Mouse (Mus musculus) monocyte, adult 5-6 weeks (primary cell): ENCODE measurements around the gene Rhot2. TPM values are rescaled to one million over a fixed set of nuclear protein-coding genes. Genes with fewer than 3 reads are reported as not detected.

ENCODE experiments used
- ATAC-seq: fragments of 153-309, 156-312 bp; replicated peaks from 2 replicates; pipeline ENCODE4 v1.8.0; 2017; ENCODE audit warnings: mild to moderate bottlenecking; ENCODE audit not compliant: low TSS enrichment, insufficient number of reproducible peaks, severe bottlenecking, poor library complexity, low FRiP score
- total RNA-seq: library from RNA; stranded (forward); fragments of 200-1000, 200-491, 200-594 nt; gene quantifications from 3 replicates; pipeline ENCODE4 v1.2.3, GENCODE M21; 2017

Gene Rhot2
- total RNA-seq: 17.6 to 38.7 TPM (median 34.3 TPM) in 3 replicates

GRCm38 (mm10) chr17:25844396-25844901 lies at the start of gene Rhot2:
Rhot2 (minus strand) TSS chr17:25844851.
- ATAC-seq: peak; percentile 88

- ATAC-seq: peak; percentile 90
Measured at GRCm38 (mm10) chr17:25893975-25894617, 49.4 kb upstream of the Rhot2 start.

DNA sequence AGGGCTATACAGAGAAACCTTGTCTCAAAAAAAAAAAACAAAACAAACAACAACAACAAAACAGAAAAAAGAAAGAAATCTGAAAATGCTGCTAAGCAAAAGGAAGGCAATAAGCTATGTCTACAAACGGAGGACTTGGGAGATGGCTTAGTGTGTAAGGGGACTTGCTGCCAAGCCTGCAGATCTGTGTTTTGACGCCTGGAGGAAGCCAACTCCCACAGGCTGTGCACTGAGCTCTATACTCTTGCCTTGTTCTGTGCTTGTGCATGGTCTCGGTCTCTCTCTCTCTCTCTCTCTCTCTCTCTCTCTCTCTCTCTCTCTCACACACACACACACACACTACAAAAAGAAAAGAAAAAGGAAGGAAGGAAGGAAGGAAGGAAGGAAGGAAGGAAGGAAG lies 44.2 kb upstream of the Rhot2 start:
- ATAC-seq: no peak

- no peak for ATAC-seq
Measured at GRCm38 (mm10) chr17:25887467-25887866, 42.8 kb upstream of the Rhot2 start.

- ATAC-seq: no peak
Measured at GRCm38 (mm10) chr17:25886806-25887205, 42.2 kb upstream of the Rhot2 start.

- no peak for ATAC-seq
Measured at GRCm38 (mm10) chr17:25885636-25886035, 41.0 kb upstream of the Rhot2 start.

- no peak for ATAC-seq
Measured at GRCm38 (mm10) chr17:25883824-25884223, 39.2 kb upstream of the Rhot2 start.

DNA sequence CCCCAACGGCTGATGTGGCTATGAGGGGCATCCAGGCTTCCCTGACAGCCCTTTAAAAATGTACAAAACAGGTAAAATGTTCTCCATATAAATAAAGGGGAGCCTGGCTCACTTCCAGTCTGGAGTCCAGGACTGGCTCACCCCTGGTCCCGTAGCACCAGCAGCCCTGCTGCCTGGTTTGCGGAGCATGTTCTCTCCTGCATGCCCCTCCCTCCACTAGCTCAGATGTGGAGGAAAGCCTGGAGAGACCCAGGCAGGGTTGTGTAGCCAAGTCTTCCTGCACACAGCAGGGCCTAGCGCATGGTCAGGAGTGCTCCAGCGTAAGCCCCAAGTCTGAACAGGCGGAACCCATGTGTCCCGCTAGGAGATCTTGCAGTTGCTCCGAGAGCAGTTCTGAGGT lies 38.6 kb upstream of the Rhot2 start:
- ATAC-seq: no peak

GRCm38 (mm10) chr17:25882306-25882705 lies 37.7 kb upstream of the Rhot2 start:
- no peak for ATAC-seq

GRCm38 (mm10) chr17:25881691-25882090 lies 37.0 kb upstream of the Rhot2 start:
- ATAC-seq: no peak

DNA sequence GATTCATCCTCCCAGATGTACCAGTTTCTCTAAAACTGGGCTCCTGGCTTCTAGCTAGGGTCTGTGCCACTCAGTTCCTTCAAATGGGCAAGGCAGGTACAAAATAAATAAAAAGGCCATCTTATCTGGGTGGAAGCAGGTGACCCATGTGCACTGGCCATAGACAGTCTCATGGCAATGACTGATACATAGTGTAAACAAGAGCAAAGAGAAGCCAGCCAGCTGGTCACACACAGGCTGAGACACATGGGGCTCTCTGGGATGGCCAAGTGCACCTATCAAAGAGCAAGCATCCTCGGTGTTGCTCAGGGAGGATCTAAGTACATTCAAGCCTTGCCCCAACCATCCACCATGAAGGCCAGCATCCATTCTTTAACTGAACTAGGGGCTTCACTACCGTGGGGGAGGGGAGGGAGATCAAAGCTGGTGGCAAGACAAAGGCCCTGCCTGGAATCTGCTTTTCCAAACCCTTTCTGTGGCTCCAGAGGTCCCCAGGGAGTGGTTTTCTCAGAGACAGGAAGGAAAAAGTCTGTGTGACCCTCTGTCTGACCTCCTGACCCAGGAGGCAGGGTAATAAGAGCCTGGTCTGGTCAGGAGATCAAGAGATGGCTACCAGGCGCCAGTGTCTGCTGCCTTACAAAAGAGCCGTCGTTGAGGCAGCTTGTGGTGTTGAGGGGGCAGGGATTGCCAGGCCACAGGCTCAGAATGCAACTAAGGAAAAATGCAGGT lies 36.4 kb upstream of the Rhot2 start:
- no peak for ATAC-seq

GRCm38 (mm10) chr17:25880196-25880910 lies 35.7 kb upstream of the Rhot2 start, which contains the start of gene Wfikkn1:
Wfikkn1 (minus strand) TSS chr17:25880858.
- no peak for ATAC-seq

DNA sequence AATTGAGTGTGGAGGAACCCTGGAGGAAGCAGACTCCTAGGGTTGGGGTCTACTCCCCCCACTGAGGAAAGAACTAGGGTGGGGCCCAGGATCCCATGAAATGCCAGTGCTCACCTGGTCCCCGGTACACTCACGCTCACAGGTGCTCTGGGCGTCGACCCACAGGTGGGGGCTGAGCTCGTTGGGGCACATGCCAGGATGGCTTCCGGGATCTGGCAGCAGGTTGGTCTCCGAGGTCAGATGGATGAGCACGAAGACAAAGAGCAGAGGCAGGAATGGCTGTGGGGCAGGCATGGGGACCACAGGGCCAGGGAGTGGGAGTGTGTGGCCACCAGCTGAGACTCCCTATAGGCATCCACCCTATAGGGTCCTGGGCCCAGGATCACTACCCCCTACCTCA lies 35.1 kb upstream of the Rhot2 start:
- ATAC-seq: no peak

DNA sequence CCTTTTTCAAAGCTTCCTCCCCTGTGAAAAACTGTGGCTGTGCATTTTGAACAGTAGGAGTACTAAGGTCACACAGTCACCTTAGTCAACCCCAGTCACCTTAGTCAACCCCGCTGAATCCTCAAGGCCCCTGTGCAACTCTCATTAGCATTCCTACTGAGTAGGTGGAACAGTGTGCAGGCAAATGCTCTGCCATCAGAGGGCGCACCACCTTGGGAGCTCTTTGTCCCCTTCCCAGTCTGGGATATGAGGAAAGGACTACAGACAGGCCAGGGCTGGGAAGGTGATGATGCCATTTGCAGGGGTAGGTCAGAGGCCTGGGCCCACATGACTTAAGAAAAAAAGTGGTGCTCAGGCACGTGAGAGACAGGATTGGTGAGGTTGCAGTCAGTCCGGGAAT lies 34.6 kb upstream of the Rhot2 start:
- ATAC-seq: no peak

GRCm38 (mm10) chr17:25878611-25879180 lies 34.0 kb upstream of the Rhot2 start:
- ATAC-seq: no peak

GRCm38 (mm10) chr17:25877741-25878610 lies 33.3 kb upstream of the Rhot2 start:
- no peak for ATAC-seq

DNA sequence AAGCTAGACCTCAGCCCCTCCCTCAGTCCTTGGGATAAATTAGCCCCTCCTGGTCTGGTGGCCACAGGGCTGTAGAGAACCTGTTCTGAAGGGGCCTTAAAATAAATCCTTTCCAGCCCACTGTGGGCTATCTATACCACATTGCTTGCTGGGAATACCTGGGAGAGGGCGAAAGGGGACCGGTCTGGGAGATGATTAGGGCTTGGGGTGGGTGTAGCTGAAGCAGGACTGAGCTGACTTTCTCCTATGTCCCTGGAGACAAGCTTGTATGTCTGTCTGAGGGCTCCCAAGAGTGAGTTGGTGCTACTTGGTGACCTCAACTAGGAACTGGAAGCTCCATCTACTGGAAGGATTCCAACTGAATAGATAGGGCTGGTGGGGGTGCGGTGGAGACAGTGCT lies 32.4 kb upstream of the Rhot2 start:
- ATAC-seq: no peak

DNA sequence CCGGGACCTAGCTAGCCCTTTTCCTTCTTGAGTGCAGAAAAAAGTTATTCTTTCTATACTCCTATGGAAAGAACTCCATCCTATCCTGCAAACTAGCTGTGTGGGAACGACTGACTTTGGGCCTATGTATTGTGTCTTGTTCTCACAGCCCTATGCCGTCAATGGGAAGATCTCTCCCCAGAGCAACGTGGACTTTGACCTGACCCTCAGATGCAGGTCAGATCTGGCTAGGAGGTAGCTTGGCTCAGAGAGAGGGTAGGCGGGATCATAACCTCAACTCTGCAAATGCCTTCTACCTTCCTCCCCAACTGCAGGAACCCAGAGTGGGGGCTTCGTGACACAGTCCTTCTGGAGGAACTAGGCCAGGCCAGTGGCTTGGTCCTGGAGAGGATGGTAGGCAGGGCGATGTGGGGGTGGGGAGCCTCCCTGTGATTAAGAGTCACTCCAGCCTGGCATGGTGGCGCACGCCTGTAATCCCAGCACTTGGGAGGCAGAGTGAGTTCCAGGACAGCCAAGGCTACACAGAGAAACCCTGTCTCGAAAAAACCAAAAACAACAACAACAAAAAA lies 31.8 kb upstream of the Rhot2 start:
- ATAC-seq: no peak
